Mouse (Mus musculus): ENCODE data around the gene Kdelr1. TPM values are rescaled to one million over a fixed set of nuclear protein-coding genes. Genes with fewer than 3 reads are reported as not detected.
"Not testable (repeated sequence)": the region's sequence is repeated elsewhere in the genome, so short reads cannot be mapped to it uniquely, and the experiment has no call there.

Kdelr1 gene
- polyA plus RNA-seq, 1 experiment from 2014 or later, result 61.0 TPM

DNA sequence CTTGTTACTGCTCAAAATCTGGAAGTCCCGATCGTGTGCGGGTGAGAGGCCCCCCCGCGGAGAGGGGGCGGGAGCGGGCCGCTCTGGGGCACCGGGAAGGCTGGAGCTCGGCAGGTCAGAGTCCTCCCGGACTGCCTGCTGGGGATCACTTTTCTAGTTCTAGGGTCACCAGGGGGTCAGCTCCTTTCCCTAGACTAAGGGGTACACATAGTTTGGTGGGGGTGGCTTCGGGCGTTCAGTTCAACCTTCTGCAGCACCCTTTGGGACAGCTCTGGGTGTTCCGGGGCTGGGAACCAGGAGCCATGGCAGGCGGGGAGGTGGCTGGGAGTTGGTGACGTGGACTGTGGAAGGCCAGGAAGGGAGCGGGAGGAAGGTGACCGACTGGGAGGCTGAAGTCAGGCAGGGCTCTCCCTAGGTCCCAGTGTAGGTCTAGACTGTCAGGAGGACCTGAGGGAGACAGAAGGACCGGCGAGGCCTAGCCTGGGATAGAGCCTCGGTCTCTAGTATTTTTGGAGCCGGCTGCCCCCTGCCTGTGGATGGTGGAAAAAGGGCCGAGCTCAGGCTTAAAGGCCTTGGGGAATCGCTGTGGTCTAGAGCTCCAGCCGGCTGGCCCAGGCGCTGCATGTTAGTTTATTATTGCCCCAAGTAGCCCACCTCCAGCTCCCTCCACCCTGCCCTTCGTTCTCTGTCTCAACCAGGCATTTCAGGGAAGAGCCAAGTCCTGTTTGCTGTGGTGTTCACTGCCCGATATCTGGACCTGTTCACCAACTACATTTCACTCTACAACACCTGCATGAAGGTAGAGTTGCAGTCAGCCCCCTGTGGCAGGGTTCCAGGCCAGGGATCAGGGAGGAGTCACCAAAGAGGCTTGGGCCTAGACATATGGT, 732 bp downstream of the Kdelr1 start:
- WGBS, result 3% methylated on average over 28 of the region's 28 CpGs
- Histone ChIP-seq H3K9me3 (no peaks in the 10 kb centered on the region), H3K27ac (replicated peaks) (peak overlapping the region; percentile 86), H3K9ac (peak overlapping the region; percentile 95), H3K36me3 (peaks cover 34% of the 10 kb centered on the region), H3K4me3 (peak overlapping the region; percentile 84), H3K27me3 (no peaks in the 10 kb centered on the region), H3K4me1 (replicated peaks) (peaks cover 47% of the 10 kb centered on the region), H3K4me2 (peak overlapping the region; percentile 72)
- peak; percentile 36; the same call in 1 of the 2 replicates for ATAC-seq (ENCODE audit: low FRiP score, low read depth)

DNA sequence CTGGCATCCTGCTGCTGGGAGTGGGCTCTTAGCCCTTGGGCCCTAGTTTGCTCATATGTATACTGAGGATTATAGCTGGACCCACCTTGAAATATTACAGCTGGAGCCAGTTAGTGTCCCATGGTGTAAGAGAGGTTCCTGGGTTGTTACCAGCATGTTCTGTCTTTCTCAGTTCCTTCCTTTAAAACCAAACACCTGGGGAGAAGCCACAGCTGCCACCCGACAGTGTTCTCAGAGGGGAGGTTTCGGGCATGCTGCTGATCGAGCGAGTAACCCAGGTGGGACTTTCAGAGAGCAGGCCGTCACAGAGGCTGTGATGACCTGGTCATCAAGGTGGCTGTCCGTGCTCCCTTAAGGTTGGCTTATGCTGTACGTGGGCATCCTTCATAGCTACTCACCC, 4.3 kb downstream of the Kdelr1 start:
- no peak for ATAC-seq (ENCODE audit: low FRiP score, low read depth)
- H3K36me3 ChIP-seq, result peaks cover 68% of the 10 kb centered on the region
- no peak overlapping the region for H3K4me2 ChIP-seq
- H3K9me3 ChIP-seq, result no peaks in the 10 kb centered on the region
- no peak overlapping the region for H3K27ac ChIP-seq (replicated peaks)
- WGBS, result 94% methylated on average over 7 of the region's 7 CpGs
- H3K4me3 ChIP-seq, result no peak overlapping the region
- H3K9ac ChIP-seq, result no peak overlapping the region
- peaks cover 20% of the 10 kb centered on the region for H3K4me1 ChIP-seq (replicated peaks)
- no peaks in the 10 kb centered on the region for H3K27me3 ChIP-seq

DNA sequence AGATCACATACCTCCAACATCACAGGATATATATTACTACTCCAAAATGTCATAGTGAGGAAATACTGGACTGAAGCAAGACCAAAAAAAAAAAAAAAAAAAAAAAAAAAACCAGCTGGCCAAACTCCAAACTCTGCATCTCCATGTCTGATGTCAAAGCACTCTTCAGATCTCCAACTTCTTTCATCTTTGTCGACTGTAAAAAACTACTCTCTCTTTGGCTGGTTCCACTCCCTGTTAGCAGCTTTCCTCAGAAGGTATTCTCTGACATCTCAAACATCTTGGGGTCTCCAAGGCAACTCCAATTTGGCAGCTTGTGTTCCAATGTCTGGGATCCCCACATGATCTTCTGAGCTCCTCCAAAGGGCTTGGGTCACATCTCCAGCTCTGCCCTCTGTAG, 5.7 kb downstream of the Kdelr1 start, which contains the start of gene Grin2d:
Gene Grin2d (minus strand): TSS at position 101 of the 400 bp plus-strand sequence.
- H3K9ac ChIP-seq; H3K4me3 ChIP-seq; ATAC-seq (ENCODE audit: low FRiP score, low read depth); H3K27me3 ChIP-seq; H3K27ac ChIP-seq (replicated peaks); H3K9me3 ChIP-seq; H3K4me2 ChIP-seq: not testable (repeated sequence)
- Histone ChIP-seq H3K36me3 (peaks cover 81% of the 10 kb centered on the region), H3K4me1 (replicated peaks) (peaks cover 17% of the 10 kb centered on the region)
- 97% methylated on average over 1 of the region's 1 CpGs for WGBS

DNA sequence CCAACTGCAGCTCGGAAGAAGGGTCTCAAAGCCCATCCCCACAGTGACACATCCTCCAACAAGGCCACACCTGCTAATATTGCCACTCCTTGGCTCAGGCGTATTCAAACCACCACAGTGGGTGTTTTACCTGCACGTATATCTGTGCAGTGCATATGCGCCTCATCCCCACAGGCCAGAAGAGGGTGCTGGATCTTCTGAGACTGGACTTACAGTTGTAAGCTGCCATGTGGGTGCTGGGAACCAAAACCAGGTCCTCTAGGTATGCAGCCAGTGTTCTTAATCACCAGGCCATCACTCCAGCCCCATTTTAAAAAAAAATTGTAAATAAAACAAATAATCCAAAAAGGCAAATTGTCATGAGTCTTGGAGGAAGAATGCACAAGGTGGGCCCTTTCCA, 8.0 kb downstream of the Kdelr1 start:
- 98% methylated on average over 4 of the region's 4 CpGs for WGBS
- Histone ChIP-seq H3K4me3 (no peak overlapping the region), H3K27me3 (no peaks in the 10 kb centered on the region), H3K36me3 (peaks cover 91% of the 10 kb centered on the region), H3K27ac (replicated peaks) (no peak overlapping the region), H3K9me3 (no peaks in the 10 kb centered on the region), H3K4me1 (replicated peaks) (no peaks in the 10 kb centered on the region), H3K4me2 (no peak overlapping the region), H3K9ac (no peak overlapping the region)
- ATAC-seq (ENCODE audit: low FRiP score, low read depth), result no peak

DNA sequence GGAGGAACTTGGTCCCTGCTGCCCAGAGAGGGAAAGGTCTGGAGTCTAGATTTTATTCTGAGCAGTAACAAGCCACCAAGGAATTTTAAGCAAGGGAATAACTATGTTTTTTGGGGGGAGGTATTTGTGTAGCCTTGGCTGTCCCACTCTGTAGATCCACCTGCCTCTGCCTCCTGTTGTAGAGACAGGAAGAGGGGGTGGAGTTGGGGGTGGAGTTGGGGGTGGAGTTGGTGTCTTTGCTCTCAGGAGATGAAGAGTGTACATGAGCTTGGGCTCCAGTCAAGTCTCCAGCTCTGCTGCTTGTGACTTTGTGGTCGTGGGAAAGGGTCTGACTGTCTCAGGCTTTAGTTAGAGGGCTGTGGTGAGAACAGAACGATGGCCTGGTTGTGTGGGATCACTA, 8.4 kb downstream of the Kdelr1 start:
- no peaks in the 10 kb centered on the region for H3K4me1 ChIP-seq (replicated peaks)
- no peak for ATAC-seq (ENCODE audit: low FRiP score, low read depth)
- H3K9me3 ChIP-seq, result no peaks in the 10 kb centered on the region
- no peak overlapping the region for H3K9ac ChIP-seq
- H3K4me3 ChIP-seq, result no peak overlapping the region
- WGBS, result 94% methylated on average over 2 of the region's 2 CpGs
- H3K36me3 ChIP-seq, result peaks cover 86% of the 10 kb centered on the region
- no peak overlapping the region for H3K4me2 ChIP-seq
- H3K27ac ChIP-seq (replicated peaks), result no peak overlapping the region
- no peaks in the 10 kb centered on the region for H3K27me3 ChIP-seq

DNA sequence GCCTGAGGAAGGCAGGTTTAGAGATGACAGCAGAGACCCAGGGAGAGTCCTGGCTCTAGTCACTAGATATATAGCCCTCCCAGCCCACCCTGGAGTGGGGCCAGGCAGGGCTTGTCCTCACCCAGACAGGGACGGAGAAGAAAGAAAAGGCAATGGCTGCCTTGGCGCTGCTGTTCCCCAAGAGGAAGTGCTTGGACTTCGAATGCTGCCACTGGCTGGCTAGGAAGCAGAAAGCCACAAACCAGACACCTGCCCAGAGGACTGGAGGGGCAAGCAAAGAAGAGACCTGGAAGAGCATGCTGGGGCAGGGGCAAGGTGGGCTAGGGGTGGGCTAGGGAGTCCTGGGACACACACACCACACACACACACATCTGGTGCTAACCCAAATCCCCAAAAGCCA, 14.7 kb downstream of the Kdelr1 start:
- H3K4me3 ChIP-seq, result no peak overlapping the region
- no peaks in the 10 kb centered on the region for H3K9me3 ChIP-seq
- H3K4me2 ChIP-seq, result no peak overlapping the region
- H3K27ac ChIP-seq (replicated peaks), result no peak overlapping the region
- H3K27me3 ChIP-seq, result no peaks in the 10 kb centered on the region
- H3K9ac ChIP-seq, result no peak overlapping the region
- peaks cover 28% of the 10 kb centered on the region for H3K36me3 ChIP-seq
- 64% methylated on average over 3 of the region's 3 CpGs for WGBS
- H3K4me1 ChIP-seq (replicated peaks), result no peaks in the 10 kb centered on the region
- ATAC-seq (ENCODE audit: low FRiP score, low read depth), result no peak

DNA sequence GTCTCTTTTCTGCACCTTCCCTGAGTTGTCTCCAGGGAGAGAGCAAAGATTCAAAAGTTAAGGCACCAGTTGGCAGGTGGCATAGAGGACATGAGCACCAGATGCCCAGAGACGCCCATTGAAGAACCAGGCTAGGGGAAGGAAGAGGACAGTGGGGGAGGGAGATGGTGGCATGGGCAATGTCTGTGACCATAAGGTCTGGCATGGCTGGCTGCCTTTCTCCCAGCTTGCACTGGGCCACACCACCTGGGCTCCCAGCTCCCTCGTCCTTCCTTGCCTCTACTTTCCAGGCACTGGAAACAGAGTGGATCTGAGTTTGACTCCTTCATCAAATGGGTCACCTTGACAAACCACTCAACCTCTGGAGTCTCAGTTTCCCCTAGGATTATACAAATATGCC, 20.1 kb downstream of the Kdelr1 start:
- H3K9me3 ChIP-seq, result no peaks in the 10 kb centered on the region
- no peak overlapping the region for H3K9ac ChIP-seq
- H3K4me2 ChIP-seq, result no peak overlapping the region
- no peak for ATAC-seq (ENCODE audit: low FRiP score, low read depth)
- peaks cover 10% of the 10 kb centered on the region for H3K4me1 ChIP-seq (replicated peaks)
- H3K4me3 ChIP-seq, result no peak overlapping the region
- no peaks in the 10 kb centered on the region for H3K27me3 ChIP-seq
- no peak overlapping the region for H3K27ac ChIP-seq (replicated peaks)
- no peaks in the 10 kb centered on the region for H3K36me3 ChIP-seq
- WGBS, result 84% methylated on average over 2 of the region's 2 CpGs

DNA sequence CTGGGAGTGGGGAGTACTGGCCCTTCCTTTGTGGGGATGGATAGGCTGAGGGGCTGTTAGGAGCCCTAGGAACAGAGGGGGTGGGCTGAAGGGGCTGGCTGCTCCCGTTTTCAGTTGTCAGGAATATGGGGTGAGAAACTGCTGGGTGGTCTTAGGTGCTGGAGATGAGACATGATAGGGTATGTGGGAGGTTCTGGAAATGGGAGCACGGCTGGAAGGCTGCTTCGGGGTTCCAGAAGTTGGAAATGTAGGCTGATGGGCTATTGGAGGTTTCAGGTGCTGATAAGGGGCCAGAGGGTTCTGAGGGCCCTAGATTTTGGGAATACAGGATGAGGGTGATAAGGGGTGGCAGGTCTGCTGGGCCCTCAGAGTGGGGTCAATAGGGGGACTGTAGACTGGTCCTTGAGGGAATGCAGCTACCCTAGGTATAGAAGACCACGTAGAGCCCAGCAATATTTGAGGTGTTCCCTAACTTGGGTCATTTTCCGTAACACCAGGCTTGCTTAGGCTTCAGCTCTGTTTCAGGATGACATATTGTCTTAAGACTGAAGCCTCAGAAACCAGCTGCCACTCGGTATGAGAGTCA, 23.5 kb downstream of the Kdelr1 start:
- peak; percentile 39; the same call in 1 of the 2 replicates for ATAC-seq (ENCODE audit: low FRiP score, low read depth)
- peak overlapping the region; percentile 53 for H3K4me3 ChIP-seq
- no peak overlapping the region for H3K9ac ChIP-seq
- no peaks in the 10 kb centered on the region for H3K36me3 ChIP-seq
- no peaks in the 10 kb centered on the region for H3K9me3 ChIP-seq
- no peaks in the 10 kb centered on the region for H3K27me3 ChIP-seq
- peak overlapping the region; percentile 90 for H3K4me2 ChIP-seq
- peaks cover 15% of the 10 kb centered on the region for H3K4me1 ChIP-seq (replicated peaks)
- H3K27ac ChIP-seq (replicated peaks), result no peak overlapping the region
- 75% methylated on average over 6 of the region's 6 CpGs for WGBS

DNA sequence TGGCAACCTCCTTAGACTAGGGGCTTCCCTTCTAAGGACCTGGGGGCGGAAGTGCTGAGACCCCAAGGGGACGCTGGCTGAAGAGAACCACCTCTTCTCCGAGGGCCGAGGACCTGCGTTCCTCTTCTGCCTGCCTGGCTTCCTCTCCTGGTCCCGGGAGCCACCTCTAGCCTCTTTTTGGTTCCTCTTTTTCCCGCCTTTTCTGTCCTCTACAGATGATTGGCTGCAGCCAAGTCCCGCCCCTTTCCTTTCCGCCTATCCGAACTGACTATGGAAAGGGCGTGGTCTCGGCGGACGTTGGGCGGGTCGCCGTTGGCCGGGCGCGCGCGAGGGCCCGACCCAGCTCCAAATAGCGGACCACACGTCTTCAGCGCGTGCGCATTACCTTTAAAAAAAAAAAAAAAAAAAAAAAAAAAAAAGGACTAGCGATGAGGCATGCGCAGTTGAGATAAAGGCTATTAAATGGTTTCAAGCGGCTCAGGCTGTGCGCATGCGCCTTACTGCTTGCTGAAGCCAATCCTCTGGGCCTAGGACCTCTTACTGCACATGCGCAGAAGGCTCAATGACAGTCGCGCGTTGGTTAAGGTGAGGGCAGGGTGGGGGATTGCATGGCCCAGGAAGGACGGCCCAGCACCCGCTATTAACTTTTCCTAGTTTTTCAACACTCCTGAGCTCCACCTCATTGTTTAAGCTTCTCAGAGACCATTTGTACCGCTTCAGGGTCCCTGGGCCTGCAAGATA, 24.1 kb downstream of the Kdelr1 start, which contains the start of the genes Syngr4 and Tmem143:
Gene Syngr4 (minus strand): TSS at position 198 of the 741 bp plus-strand sequence.
Gene Tmem143 (plus strand): TSS at position 425 of the 741 bp plus-strand sequence.
- Histone ChIP-seq H3K9ac (peak within 1 kb of the TSS; percentile 62), H3K4me1 (replicated peaks) (peaks cover 15% of the 10 kb centered on the region), H3K4me2 (peak within 1 kb of the TSS; percentile 90), H3K4me3 (peak within 1 kb of the TSS; percentile 53), H3K36me3 (no peaks in the 10 kb centered on the region), H3K9me3 (no peaks in the 10 kb centered on the region), H3K27ac (replicated peaks) (peak within 1 kb of the TSS; percentile 82), H3K27me3 (no peaks in the 10 kb centered on the region)
- 1% methylated on average over 40 of the region's 40 CpGs for WGBS
- ATAC-seq (ENCODE audit: low FRiP score, low read depth), result peak; percentile 93

DNA sequence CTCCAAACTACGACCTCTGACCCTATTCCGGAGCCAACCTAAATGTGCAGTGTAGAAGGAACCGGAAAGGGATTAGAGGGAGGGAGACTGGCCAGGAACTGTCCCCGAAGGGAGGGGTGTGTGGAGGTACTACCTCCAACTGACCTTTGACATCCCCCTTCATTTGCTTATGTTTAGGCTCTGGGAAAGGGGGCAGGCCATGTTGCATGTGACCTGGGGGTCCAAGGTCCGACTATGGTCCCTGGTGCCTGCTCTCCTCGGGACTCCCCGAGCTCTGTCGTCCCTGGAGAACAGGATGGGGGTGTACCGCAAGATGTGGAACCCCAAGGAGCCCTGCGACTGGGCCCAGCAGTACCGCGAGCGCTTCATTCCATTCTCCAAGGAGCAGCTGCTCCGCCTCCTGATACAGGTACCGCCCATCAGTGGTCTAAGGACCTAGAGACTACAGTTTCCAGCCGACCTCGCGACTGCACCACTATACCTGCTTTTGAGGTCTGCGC, 24.7 kb downstream of the Kdelr1 start:
- H3K4me1 ChIP-seq (replicated peaks), result peaks cover 15% of the 10 kb centered on the region
- H3K36me3 ChIP-seq, result no peaks in the 10 kb centered on the region
- peak overlapping the region; percentile 62 for H3K9ac ChIP-seq
- WGBS, result 1% methylated on average over 19 of the region's 19 CpGs
- no peaks in the 10 kb centered on the region for H3K27me3 ChIP-seq
- peak overlapping the region; percentile 82 for H3K27ac ChIP-seq (replicated peaks)
- peak overlapping the region; percentile 53 for H3K4me3 ChIP-seq
- no peaks in the 10 kb centered on the region for H3K9me3 ChIP-seq
- ATAC-seq (ENCODE audit: low FRiP score, low read depth), result peak; percentile 65
- H3K4me2 ChIP-seq, result peak overlapping the region; percentile 90

DNA sequence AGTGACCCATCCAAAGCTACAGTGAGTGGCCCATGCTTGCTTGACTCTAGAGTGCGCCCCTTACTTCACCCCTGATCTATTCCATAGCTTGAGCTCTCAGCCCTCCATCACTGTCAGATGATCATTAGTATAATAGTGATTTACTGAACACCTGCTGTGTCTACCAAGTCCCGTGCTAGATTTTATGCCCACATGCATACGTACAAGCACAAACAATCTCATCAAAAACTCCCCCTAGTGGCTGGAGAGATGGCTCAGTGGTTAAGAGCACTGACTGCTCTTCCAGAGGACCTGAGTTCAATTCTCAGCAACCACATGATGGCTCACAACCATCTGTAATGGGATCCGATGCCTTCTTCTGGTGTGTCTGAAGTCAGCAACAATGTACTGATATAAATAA, 25.6 kb downstream of the Kdelr1 start:
- not testable (repeated sequence) for H3K27me3 ChIP-seq; H3K9me3 ChIP-seq; H3K36me3 ChIP-seq; H3K9ac ChIP-seq; ATAC-seq (ENCODE audit: low FRiP score, low read depth)
- Histone ChIP-seq H3K4me3 (peak overlapping the region; percentile 53; the same call in 1 of the 2 replicates), H3K27ac (replicated peaks) (0 out of 2 replicates have a peak overlapping the region, but pooled peaks have one; percentile 82), H3K4me1 (replicated peaks) (peaks cover 15% of the 10 kb centered on the region), H3K4me2 (peak overlapping the region; percentile 90)
- WGBS, result 50% methylated on average over 4 of the region's 4 CpGs

Data from hindbrain, embryonic 15.5 days (tissue).